Mouse (Mus musculus) heart, embryonic 16.5 days (tissue): Measurements from ENCODE around the gene Pitpnb. TPM values are rescaled to one million over a fixed set of nuclear protein-coding genes. Genes with fewer than 3 reads are reported as not detected.

Experiments used
- ATAC-seq: fragments of 200-750 bp; cut with Nextera tagmentation; replicated peaks from 2 replicates; pipeline ENCODE4 v1.8.0; 2017; ENCODE audit warnings: moderate number of reproducible peaks; ENCODE audit not compliant: insufficient read depth, low FRiP score; ENCODE audit errors: extremely low read depth
- H3K27ac ChIP-seq: fragments of 300-500 bp; sonication (generic); 2 replicates; pipeline ENCODE4 v1.5.1; 2014; ENCODE audit warnings: mild to moderate bottlenecking, low read length, control low read depth, moderate library complexity
- H3K27me3 ChIP-seq: fragments of 300-500 bp; sonication (generic); 2 replicates; pipeline ENCODE4 v1.6.1; 2014; ENCODE audit warnings: low read length, mixed read lengths; ENCODE audit not compliant: control insufficient read depth, insufficient read depth
- H3K36me3 ChIP-seq: fragments of 300-500 bp; sonication (generic); 2 replicates; pipeline ENCODE4 v1.6.1; 2014; ENCODE audit not compliant: control insufficient read depth, insufficient read depth
- H3K4me1 ChIP-seq: fragments of 300-500 bp; sonication (generic); 2 replicates; pipeline ENCODE4 v1.6.1; 2014; ENCODE audit warnings: low read length, mixed read lengths; ENCODE audit not compliant: control insufficient read depth, insufficient read depth
- H3K4me2 ChIP-seq: fragments of 300-500 bp; sonication (generic); 2 replicates; pipeline ENCODE4 v1.6.1; 2014; ENCODE audit warnings: low read depth, mild to moderate bottlenecking, control low read depth, low read length
- H3K4me3 ChIP-seq: fragments of 300-500 bp; sonication (generic); 2 replicates; pipeline ENCODE4 v1.5.1; 2014; ENCODE audit warnings: mild to moderate bottlenecking, control low read depth, low read length
- H3K9ac ChIP-seq: fragments of 300-500 bp; sonication (generic); 2 replicates; pipeline ENCODE4 v1.6.1; 2014; ENCODE audit warnings: low read length, control low read depth
- H3K9me3 ChIP-seq: fragments of 300-500 bp; sonication (generic); replicated peaks from 2 replicates; pipeline ENCODE4 v1.6.1; 2016; ENCODE audit warnings: low read length; ENCODE audit not compliant: control insufficient read depth
- WGBS: fragments of 180-500 bp; shearing (Covaris S2); extraction: QIAGEN DNeasy Blood & Tissue Kit; methylation state at CpG from one replicate; pipeline ENCODE4 v1.1.7; 2014; 5-methylcytosine and 5-hydroxymethylcytosine counted together
- polyA plus RNA-seq: library from polyadenylated mRNA; unstranded; fragments of >200 nt; fragmentation: Nextera tagmentation; extraction: Ambion mirVana; gene quantifications from 2 replicates; pipeline ENCODE4 v1.2.1, GENCODE M21; 2015

Gene Pitpnb
- polyA plus RNA-seq, 1 experiment from 2014 or later, result 84.5 TPM

DNA sequence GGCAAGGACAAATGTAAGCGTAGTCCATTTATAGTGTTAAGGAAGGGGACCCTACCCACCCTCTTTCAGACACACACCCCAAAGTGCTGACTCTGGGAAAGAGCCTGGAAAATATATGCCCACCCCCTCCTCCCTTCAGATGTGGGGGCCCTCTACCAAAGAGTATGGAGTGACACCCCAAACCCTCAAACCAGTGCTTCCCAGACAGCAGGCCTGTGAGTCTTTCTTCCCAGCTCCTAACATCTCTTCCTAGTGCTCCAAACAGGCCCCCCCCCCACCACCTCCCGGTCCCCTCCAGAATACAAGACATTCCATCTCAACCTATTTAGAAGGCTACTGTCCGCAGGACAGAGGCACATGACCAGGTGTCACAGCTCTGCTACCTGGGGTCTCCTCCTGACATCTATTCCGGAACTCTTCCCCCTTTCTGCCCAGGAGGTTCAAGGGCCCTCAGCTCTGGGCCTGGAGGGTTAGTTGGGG, 84.2 kb downstream of the Pitpnb start:
- WGBS, result 62% methylated on average over 4 of the region's 4 CpGs
- H3K4me3 ChIP-seq, result no peak overlapping the region
- H3K27me3 ChIP-seq, result peaks cover 27% of the 10 kb centered on the region
- no peak overlapping the region for H3K9ac ChIP-seq
- H3K4me1 ChIP-seq, result peaks cover 29% of the 10 kb centered on the region
- H3K27ac ChIP-seq, result no peak overlapping the region
- H3K36me3 ChIP-seq, result no peaks in the 10 kb centered on the region
- no peak overlapping the region for H3K4me2 ChIP-seq
- H3K9me3 ChIP-seq, result no peaks in the 10 kb centered on the region
- no peak for ATAC-seq

DNA sequence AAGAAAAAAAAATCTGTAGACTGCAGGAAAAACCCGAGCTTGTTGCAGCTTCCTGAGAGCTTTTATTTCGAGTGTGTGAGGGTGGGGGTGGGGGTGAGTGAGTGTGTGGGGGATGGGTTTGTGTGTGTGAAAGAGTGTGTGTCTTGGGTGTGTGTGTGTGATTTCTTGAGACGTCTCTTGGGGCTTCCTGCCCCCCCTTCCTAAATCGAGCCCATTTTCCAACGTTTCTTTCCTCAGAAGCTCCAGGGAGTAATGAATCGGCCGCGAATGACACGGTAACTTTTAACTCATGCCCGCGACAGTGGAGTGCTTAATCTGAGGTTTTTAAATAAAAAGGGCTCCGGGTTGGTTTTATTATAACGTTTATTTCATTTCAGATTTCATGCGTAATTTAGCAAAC, 85.0 kb downstream of the Pitpnb start:
- H3K4me1 ChIP-seq, result peaks cover 34% of the 10 kb centered on the region
- no peak overlapping the region; the same call in 1 of the 2 replicates for H3K9ac ChIP-seq
- WGBS, result 10% methylated on average over 14 of the region's 14 CpGs
- peak overlapping the region; percentile 99 for H3K4me2 ChIP-seq
- H3K27ac ChIP-seq, result no peak overlapping the region
- no peaks in the 10 kb centered on the region for H3K36me3 ChIP-seq
- H3K9me3 ChIP-seq, result no peaks in the 10 kb centered on the region
- peaks cover 33% of the 10 kb centered on the region for H3K27me3 ChIP-seq
- H3K4me3 ChIP-seq, result peak overlapping the region; percentile 88
- ATAC-seq, result no peak

DNA sequence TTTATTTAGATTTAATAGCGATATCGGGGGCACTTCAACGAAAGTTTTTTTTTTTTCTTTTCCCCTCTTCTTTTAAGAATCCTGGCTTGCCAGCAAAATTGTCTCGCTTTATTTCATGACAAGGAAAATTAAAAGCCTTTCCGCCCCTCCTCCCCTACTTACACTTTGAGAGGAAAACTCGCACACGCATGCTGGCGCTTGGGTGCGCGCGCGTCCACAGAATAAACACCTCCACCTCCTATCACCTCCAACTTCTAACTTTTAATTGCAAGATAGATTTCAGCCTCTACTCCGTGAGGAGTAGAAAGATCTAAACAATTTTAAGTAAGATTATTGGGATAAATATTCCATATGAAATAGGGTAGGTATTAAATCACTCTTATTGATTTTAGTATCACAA, 85.5 kb downstream of the Pitpnb start:
- Histone ChIP-seq H3K4me2 (peak overlapping the region; percentile 99), H3K9ac (peak overlapping the region; percentile 91), H3K9me3 (no peaks in the 10 kb centered on the region), H3K4me3 (peak overlapping the region; percentile 88), H3K27me3 (peaks cover 37% of the 10 kb centered on the region), H3K36me3 (no peaks in the 10 kb centered on the region), H3K4me1 (peaks cover 36% of the 10 kb centered on the region), H3K27ac (no peak overlapping the region)
- 2% methylated on average over 13 of the region's 13 CpGs for WGBS
- no peak for ATAC-seq

DNA sequence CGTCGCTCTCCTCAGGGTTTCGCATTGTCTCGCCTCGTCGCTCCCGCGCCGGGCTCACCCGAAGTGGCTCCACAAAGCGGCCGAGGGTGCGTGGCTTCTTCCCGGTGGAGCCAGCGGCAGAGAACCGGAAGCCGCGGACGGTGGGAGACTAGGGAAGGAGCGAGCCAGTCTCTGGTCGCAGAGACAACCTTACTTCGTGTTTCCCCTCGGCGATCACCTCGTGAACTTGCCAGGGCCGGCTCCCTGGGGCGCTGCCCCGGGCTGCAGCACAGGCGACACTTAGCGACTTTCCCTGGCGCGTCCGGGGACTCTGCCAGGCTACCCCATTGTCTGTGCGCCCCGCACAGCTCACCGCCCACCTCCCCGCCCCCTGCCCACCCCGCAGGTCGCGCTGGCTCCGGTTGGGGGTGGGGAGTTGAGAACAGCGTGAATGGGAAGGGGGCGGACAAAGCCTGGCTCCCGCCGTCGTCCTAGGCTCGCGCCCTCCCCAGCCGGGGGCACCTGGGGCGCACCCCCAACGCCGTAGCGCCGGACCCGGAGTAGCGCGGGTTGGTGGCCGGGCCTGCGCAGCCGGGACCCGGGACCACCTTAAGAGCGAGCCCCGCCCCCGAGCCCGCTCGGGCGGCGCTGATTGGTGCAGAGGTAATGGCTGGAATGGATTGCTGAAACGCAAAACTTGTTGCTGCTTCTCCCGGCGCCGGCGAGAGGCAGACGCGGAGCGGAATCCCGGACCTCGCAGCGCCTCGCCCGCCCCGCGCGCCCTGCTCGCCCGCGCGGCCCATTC, 86.2 kb downstream of the Pitpnb start, which contains the start of gene Mn1:
Gene Mn1 (plus strand): TSS at position 772 of the 784 bp plus-strand sequence.
- peak within 1 kb of the TSS; percentile 88 for H3K4me3 ChIP-seq
- no peaks in the 10 kb centered on the region for H3K36me3 ChIP-seq
- H3K9me3 ChIP-seq, result no peaks in the 10 kb centered on the region
- peak within 1 kb of the TSS; percentile 82 for H3K27ac ChIP-seq
- H3K4me1 ChIP-seq, result peaks cover 42% of the 10 kb centered on the region
- under 1% methylated on average over 88 of the region's 88 CpGs for WGBS
- H3K9ac ChIP-seq, result peak within 1 kb of the TSS; percentile 91
- H3K4me2 ChIP-seq, result peak within 1 kb of the TSS; percentile 99
- ATAC-seq, result peak; percentile 92
- peaks cover 43% of the 10 kb centered on the region for H3K27me3 ChIP-seq

- Histone ChIP-seq H3K4me3 (peak overlapping the region; percentile 88), H3K27me3 (peaks cover 42% of the 10 kb centered on the region), H3K4me2 (peak overlapping the region; percentile 99), H3K36me3 (no peaks in the 10 kb centered on the region), H3K4me1 (peaks cover 44% of the 10 kb centered on the region), H3K27ac (peak overlapping the region; percentile 72), H3K9me3 (no peaks in the 10 kb centered on the region), H3K9ac (peak overlapping the region; percentile 91)
- ATAC-seq, result no peak
- under 1% methylated on average over 100 of the region's 105 CpGs for WGBS
Measured at GRCm38 (mm10) chr5:111417378-111418131, 87.0 kb downstream of the Pitpnb start.

DNA sequence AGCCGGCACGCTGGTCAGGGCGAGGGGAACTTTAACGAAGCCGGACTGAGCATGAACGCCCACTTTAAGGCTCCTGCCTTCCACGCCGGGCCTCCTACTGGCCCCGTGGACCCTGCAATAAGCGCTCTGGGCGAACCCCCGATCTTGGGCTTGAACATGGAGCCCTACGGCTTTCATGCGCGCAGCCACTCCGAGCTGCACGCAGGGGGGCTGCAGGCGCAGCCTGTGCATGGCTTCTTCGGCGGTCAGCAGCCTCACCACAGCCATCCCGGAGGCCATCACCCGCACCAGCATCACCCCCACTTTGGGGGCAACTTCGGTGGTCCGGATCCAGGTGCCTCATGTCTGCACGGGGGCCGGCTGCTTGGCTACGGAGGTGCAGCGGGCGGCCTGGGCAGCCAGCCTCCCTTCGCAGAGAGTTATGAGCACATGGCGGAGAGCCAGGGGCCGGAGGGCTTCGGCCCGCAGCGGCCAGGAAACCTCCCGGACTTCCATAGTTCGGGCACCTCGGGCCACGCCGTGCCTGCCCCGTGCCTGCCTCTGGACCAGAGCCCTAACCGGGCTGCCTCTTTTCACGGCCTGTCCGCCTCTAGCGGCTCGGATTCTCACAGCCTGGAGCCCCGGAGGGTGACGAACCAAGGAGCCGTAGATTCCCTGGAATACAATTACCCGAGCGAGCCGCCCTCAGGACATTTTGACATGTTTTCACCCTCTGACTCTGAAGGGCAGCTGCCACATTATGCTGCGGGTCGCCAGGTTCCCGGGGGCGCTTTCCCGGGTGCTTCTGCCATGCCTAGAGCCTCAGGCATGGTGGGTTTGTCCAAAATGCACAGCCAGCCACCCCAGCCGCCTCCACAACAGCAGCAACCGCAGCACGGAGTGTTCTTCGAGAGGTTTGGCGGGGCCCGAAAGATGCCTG, 87.9 kb downstream of the Pitpnb start:
- ATAC-seq, result no peak
- Histone ChIP-seq H3K4me2 (peak overlapping the region; percentile 99), H3K27me3 (peaks cover 36% of the 10 kb centered on the region), H3K4me3 (peak overlapping the region; percentile 88), H3K4me1 (peaks cover 49% of the 10 kb centered on the region), H3K36me3 (no peaks in the 10 kb centered on the region), H3K27ac (no peak overlapping the region), H3K9ac (peak overlapping the region; percentile 91), H3K9me3 (no peaks in the 10 kb centered on the region)
- 5% methylated on average over 56 of the region's 63 CpGs for whole genome bisulfite sequencing

GRCm38 (mm10) chr5:111419121-111419881, 88.7 kb downstream of the Pitpnb start:
- 16% methylated on average over 42 of the region's 42 CpGs for WGBS
- H3K9ac ChIP-seq, result peak overlapping the region; percentile 91
- peaks cover 33% of the 10 kb centered on the region for H3K27me3 ChIP-seq
- H3K9me3 ChIP-seq, result no peaks in the 10 kb centered on the region
- peaks cover 46% of the 10 kb centered on the region for H3K4me1 ChIP-seq
- H3K4me2 ChIP-seq, result peak overlapping the region; percentile 99
- ATAC-seq, result no peak
- peak overlapping the region; percentile 88 for H3K4me3 ChIP-seq
- H3K36me3 ChIP-seq, result no peaks in the 10 kb centered on the region
- H3K27ac ChIP-seq, result no peak overlapping the region
